Mouse (Mus musculus): ENCODE data around the gene Usp36.

Usp36 gene

GRCm38 (mm10) chr11:118298810-118299209 is 8.8 kb upstream of the Usp36 start:
- no peak for DNase-seq (ENCODE audit: low read depth in 1 of 2, low spot score in 2 of 2)

DNA sequence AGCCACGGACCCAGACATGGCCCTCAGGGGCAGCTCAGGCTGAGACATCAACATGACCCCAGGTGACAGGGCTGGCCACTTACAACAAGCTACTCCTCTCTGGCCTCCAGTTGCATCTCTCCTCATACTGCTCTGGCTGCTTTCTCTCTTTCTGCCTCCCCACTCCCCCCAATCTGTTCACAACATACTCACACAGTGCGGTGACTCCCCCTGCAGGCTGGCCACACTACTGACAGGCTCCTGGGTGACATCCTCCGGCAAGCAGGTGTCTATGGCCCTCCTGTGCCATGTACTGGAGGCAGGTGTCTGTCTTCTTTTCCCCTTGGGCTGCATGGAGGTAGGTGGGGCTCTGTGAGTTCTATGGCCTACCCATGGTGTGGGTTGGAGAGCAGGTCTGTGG is 7.9 kb upstream of the Usp36 start:
- no peak for DNase-seq (ENCODE audit: low read depth in 1 of 2, low spot score in 2 of 2)

GRCm38 (mm10) chr11:118295026-118295425 is 5.0 kb upstream of the Usp36 start:
- DNase-seq (ENCODE audit: low read depth in 1 of 2, low spot score in 2 of 2): no peak

DNA sequence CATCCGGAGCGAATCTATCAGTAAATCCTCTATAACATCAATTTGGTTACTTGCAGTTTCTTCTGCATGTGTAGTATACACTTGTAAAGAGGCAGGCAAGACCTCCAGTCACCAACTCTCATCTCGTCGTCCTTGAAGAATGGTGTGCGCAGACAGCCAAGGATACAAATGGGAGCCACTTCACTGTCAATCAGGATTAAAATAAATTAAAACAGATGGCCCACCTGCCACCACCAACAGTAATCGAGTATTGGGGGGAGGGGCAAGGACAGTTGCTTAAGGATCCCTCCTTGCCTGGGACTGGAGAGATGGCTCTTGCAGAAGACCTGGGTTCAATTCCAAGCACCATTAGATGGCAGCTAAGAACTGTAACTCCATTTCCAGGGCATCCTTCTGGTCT is 2.6 kb upstream of the Usp36 start:
- no peak for DNase-seq (ENCODE audit: low read depth in 1 of 2, low spot score in 2 of 2)

DNA sequence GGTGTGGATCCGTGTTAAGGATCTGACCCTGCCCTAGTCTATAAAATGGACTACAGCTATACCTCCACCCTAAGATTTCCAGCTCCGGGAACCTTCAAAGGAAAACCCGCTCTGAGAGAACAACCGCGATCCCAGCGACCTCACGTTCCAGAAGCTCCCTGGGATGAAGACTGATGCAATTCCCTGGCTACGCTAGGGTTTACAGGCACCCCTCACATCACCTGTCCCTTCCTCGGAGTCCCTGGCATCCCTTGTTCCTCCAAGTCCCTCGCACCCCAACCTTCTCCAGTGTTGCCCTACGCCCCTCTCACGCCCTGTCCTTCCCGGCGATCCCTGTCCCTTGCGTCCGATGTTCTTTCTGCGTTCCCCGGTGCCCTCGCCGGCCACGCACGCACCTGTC is 482 bp downstream of the Usp36 start:
- no peak for DNase-seq (ENCODE audit: low read depth in 1 of 2, low spot score in 2 of 2)

DNA sequence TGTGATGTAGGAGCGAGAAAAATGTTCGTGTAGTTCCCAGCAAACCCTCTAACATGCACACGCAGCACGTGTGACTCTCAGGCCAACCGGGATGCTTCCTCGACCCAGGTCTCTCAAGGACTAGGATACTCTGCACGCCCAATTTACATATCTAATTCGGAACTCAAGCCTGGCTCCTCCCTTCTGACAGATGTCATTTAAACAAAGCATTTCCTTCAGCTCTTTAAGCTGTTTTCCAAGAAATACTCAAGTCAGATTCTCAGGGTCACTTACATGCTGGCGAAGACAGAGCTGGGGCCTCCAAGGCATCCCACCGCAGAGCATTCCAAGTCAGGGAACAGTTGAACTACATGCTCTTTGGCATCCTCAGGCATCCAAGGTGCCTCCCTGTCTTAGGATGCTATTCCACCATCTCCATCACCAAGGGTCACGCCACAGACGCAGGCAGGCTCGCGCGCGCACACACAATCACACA is 970 bp downstream of the Usp36 start:
- no peak for DNase-seq (ENCODE audit: low read depth in 1 of 2, low spot score in 2 of 2)

GRCm38 (mm10) chr11:118287573-118287972 is 2.5 kb downstream of the Usp36 start:
- no peak for DNase-seq (ENCODE audit: low read depth in 1 of 2, low spot score in 2 of 2)

- no peak for DNase-seq (ENCODE audit: low read depth in 1 of 2, low spot score in 2 of 2)
Observed at GRCm38 (mm10) chr11:118286434-118286833, 3.6 kb downstream of the Usp36 start.

GRCm38 (mm10) chr11:118285791-118286190 is 4.3 kb downstream of the Usp36 start:
- no peak for DNase-seq (ENCODE audit: low read depth in 1 of 2, low spot score in 2 of 2)

DNA sequence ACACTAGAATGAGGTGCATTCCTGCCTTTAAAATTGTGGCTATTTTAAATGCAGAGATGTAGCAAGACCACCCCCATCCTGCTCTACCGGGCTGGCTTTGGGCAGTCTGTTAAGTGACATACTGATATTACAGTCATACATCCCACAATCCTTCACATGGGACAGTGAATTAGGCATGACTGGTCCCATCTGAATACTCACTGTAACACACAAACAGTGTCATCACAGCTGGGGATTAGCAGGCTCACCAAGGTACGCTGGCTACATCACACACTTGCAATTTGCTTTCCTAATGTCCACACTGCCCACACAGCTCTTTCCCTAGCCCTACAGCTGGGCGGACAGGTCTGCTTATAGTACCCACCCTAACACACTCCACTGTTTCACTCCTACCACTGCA is 9.8 kb downstream of the Usp36 start:
- no peak for DNase-seq (ENCODE audit: low read depth in 1 of 2, low spot score in 2 of 2)

GRCm38 (mm10) chr11:118276328-118276727 is 13.7 kb downstream of the Usp36 start:
- no peak for DNase-seq (ENCODE audit: low read depth in 1 of 2, low spot score in 2 of 2)

DNA sequence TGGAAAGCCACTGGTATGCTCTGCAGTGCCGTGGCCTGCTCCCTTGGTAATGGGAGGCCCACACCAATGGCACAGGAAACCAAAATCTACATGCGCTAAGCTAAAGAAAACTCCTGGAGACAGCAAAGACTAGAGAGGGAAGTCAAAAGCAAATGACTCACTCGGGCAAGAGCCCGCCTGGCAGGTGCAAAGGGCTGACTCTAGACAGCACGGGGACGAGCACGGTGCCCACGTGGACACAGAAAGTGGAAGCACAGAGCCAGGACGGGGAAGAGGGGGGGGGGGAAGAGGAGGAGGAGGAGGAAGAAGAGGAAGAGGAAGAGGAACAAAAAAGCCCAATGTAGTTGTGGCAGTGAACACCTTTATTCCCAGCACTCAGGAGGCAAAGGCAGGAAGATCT is 15.0 kb downstream of the Usp36 start:
- DNase-seq (ENCODE audit: low read depth in 1 of 2, low spot score in 2 of 2): no peak

DNA sequence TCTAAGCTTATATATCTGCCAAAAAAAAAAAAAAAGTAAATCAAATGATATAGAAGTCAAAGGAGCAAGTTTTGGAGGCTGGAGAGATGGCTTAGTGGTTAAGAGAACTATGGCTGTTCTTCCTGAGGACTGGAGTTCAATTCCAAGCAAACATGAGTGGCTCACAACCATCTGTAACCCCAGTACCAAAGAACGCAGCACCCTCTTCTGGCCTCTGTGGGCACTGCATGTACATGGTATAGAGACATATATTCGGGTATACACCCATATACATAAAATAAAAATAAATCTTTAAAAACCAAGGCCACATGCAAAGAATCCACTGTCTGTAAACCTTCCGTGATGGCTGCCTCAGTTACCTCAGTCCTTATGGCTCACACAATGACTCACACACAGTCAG is 20.2 kb downstream of the Usp36 start:
- DNase-seq (ENCODE audit: low read depth in 1 of 2, low spot score in 2 of 2): no peak

DNA sequence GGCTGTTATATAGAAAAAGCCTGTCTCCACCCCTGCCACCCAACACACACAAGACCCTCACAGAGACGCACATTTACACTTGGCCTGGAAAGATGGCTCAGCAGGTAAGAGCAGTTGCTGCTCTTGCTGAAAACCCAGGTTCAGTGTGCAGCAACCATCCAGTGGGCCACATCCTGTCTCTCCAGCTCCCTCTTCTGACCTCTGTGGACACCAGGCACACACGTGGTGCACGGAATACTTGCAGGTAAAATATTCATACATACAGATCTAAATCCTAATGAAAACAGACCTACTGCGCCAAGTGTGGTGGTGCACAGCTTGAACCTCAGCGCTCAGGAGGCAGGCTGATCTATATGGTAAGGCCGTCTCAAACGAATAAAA is 23.4 kb downstream of the Usp36 start:
- no peak for DNase-seq (ENCODE audit: low read depth in 1 of 2, low spot score in 2 of 2)

- DNase-seq (ENCODE audit: low read depth in 1 of 2, low spot score in 2 of 2): no peak
Observed at GRCm38 (mm10) chr11:118266044-118266665, 23.9 kb downstream of the Usp36 start.

- no peak for DNase-seq (ENCODE audit: low read depth in 1 of 2, low spot score in 2 of 2)
Observed at GRCm38 (mm10) chr11:118265621-118266020, 24.4 kb downstream of the Usp36 start.

GRCm38 (mm10) chr11:118263146-118263545 is 26.9 kb downstream of the Usp36 start:
- no peak for DNase-seq (ENCODE audit: low read depth in 1 of 2, low spot score in 2 of 2)

DNA sequence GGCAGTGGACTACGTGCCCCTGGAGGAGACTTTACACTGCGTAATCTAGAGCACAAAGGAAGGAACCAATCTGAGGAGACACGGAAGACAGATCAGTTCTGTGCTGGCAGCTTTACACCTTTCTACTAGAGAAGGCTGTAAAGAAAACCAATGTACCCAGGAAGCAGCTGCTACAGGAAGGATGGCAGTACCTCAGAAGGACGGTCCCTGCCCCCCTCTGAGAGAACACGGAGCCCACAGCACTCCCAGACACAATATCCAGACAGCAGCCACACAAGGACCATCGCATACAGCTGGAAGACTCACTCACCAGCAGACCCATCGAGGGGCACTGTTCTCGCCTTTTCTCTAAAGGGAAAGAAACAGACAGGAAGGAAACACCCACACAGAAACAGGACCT is 30.0 kb downstream of the Usp36 start:
- no peak for DNase-seq (ENCODE audit: low read depth in 1 of 2, low spot score in 2 of 2)

GRCm38 (mm10) chr11:118259580-118259979 is 30.5 kb downstream of the Usp36 start:
- DNase-seq (ENCODE audit: low read depth in 1 of 2, low spot score in 2 of 2): no peak

DNA sequence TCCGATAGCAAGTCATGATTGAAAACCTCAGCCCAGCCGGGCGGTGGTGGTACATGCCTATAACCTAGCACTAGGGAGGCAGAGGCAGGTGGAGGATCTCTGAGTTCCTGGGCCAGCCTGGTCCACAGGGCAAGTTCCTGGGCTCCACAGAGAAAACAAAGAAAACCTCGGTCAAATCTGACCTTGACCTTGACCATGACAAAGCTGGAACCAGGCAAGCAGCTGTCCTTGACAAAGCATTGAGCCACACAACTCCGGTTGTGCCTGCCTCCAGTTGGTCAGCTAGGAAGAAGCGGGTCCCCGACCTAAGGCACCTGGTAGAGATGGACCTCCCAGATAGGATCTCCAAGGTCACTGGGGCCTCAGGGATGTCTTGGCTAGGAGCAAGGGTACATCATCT is 33.7 kb downstream of the Usp36 start:
- DNase-seq (ENCODE audit: low read depth in 1 of 2, low spot score in 2 of 2): no peak

DNA sequence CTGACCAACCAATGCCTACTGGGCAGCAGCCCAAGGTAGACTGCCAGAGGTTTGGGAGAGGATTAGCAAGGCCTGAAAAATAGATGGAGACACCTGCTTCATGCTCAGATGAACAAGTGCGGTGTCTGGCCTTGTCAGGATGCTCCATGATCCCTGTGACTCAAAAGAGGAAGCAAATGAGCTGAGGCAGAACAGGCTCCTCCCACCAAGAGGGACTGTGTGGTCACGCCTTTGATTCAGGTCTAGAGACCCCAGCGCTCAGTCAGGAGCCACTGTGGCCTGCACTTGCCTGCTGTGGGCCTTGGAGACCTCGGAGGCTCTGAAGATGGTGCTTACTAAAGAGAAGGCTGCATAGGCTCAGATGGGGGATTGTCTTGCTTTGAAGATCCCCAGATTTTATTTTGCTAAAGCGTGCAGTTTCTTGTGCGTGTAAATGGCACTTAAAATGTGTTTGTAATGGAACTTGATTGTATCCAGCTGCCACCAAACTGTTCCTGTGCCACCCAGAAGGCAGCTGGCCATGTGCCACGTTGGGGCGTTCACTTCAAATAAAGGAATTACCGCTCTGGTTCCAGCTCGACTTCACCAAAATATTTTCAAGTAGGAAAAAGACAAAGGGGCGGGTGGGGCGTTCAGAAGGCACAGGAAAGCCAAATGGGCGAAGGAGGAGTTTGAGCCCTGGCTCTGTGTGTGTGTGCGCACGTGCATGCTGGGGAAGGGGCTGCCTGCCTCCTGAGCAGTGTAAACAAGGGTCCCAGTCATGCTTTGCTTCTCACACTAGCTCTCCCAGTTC is 35.7 kb downstream of the Usp36 start:
- DNase-seq (ENCODE audit: low read depth in 1 of 2, low spot score in 2 of 2): no peak

DNA sequence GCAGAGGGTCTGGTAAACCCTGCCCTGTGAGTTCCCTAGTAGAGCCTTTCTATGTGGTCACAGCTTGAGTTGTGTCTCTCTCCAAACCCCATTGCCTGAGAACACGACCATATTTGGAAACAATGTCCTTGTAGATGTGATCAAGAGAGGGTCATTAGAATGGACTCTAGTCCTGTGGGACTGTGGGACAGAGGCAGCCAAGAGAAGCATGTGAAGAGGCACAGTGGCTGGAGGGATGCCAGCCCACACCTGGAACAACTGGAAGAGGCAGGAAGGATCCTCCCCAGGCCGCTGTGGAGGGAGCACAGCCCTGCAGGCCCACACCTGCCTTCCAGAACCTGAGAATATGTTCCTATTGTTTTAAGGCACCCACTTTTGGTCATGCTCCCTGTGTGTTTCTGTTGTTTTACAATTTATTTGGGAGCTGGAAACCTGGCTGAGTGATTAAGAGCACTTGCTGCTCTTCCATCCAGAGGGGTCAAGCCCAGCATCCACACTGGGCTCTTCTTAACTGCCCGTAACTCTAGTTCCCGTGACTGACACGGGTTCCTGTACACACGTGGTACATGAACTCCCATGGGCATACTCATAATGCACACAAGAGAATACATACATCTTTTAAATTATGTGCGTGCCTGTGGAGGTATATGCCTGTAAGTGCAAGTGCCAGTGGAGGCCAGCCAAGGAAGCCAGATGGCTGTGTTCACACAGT is 36.4 kb downstream of the Usp36 start:
- DNase-seq (ENCODE audit: low read depth in 1 of 2, low spot score in 2 of 2): no peak

Data from monocyte, adult 2 months (primary cell).